Mouse (Mus musculus): ENCODE data around the gene Cald1.

Cald1 gene

GRCm38 (mm10) chr6:34620242-34620641 is 21.9 kb downstream of the Cald1 start:
- H3K27me3 ChIP-seq (ENCODE audit: insufficient read depth, low read length), result no peaks in the 10 kb centered on the region
- no peaks in the 10 kb centered on the region for H3K9me3 ChIP-seq (ENCODE audit: low read length)
- no peaks in the 10 kb centered on the region for H3K4me1 ChIP-seq (replicated peaks; ENCODE audit: low read depth, low read length)
- H3K36me3 ChIP-seq (ENCODE audit: insufficient read depth, low read length), result no peaks in the 10 kb centered on the region
- TF ChIP-seq CTCF (conservative IDR thresholded peaks at IDR 0.05; ENCODE audit: low read length) (no peak), NANOG (IDR thresholded peaks at IDR 0.05; ENCODE audit: borderline replicate concordance, low read length) (no peak), POU5F1 (IDR thresholded peaks at IDR 0.05; ENCODE audit: borderline replicate concordance, low read length) (no peak)
- no peak overlapping the region for H3K4me3 ChIP-seq (replicated peaks; ENCODE audit: low read length)

- Histone ChIP-seq H3K36me3 (ENCODE audit: insufficient read depth, low read length) (no peaks in the 10 kb centered on the region), H3K4me3 (replicated peaks; ENCODE audit: low read length) (no peak overlapping the region), H3K9me3 (ENCODE audit: low read length) (no peaks in the 10 kb centered on the region), H3K4me1 (replicated peaks; ENCODE audit: low read depth, low read length) (no peaks in the 10 kb centered on the region), H3K27me3 (ENCODE audit: insufficient read depth, low read length) (no peaks in the 10 kb centered on the region)
- no peak for TF ChIP-seq POU5F1 (IDR thresholded peaks at IDR 0.05; ENCODE audit: borderline replicate concordance, low read length)
- TF ChIP-seq NANOG (IDR thresholded peaks at IDR 0.05; ENCODE audit: borderline replicate concordance, low read length), result no peak
- TF ChIP-seq CTCF (conservative IDR thresholded peaks at IDR 0.05; ENCODE audit: low read length), result no peak
Observed at GRCm38 (mm10) chr6:34622865-34623264, 24.6 kb downstream of the Cald1 start.

GRCm38 (mm10) chr6:34623290-34623689 is 25.0 kb downstream of the Cald1 start:
- no peak overlapping the region for H3K4me3 ChIP-seq (replicated peaks; ENCODE audit: low read length)
- no peaks in the 10 kb centered on the region for H3K9me3 ChIP-seq (ENCODE audit: low read length)
- no peaks in the 10 kb centered on the region for H3K27me3 ChIP-seq (ENCODE audit: insufficient read depth, low read length)
- no peaks in the 10 kb centered on the region for H3K4me1 ChIP-seq (replicated peaks; ENCODE audit: low read depth, low read length)
- no peak for TF ChIP-seq POU5F1 (IDR thresholded peaks at IDR 0.05; ENCODE audit: borderline replicate concordance, low read length)
- no peak for TF ChIP-seq CTCF (conservative IDR thresholded peaks at IDR 0.05; ENCODE audit: low read length)
- TF ChIP-seq NANOG (IDR thresholded peaks at IDR 0.05; ENCODE audit: borderline replicate concordance, low read length), result no peak
- H3K36me3 ChIP-seq (ENCODE audit: insufficient read depth, low read length), result no peaks in the 10 kb centered on the region

- no peak overlapping the region for H3K4me3 ChIP-seq (replicated peaks; ENCODE audit: low read length)
- H3K27me3 ChIP-seq (ENCODE audit: insufficient read depth, low read length), result no peaks in the 10 kb centered on the region
- no peak for TF ChIP-seq POU5F1 (IDR thresholded peaks at IDR 0.05; ENCODE audit: borderline replicate concordance, low read length)
- no peak for TF ChIP-seq NANOG (IDR thresholded peaks at IDR 0.05; ENCODE audit: borderline replicate concordance, low read length)
- no peak for TF ChIP-seq CTCF (conservative IDR thresholded peaks at IDR 0.05; ENCODE audit: low read length)
- H3K4me1 ChIP-seq (replicated peaks; ENCODE audit: low read depth, low read length), result no peaks in the 10 kb centered on the region
- H3K9me3 ChIP-seq (ENCODE audit: low read length), result no peaks in the 10 kb centered on the region
- no peaks in the 10 kb centered on the region for H3K36me3 ChIP-seq (ENCODE audit: insufficient read depth, low read length)
Observed at GRCm38 (mm10) chr6:34624536-34624935, 26.2 kb downstream of the Cald1 start.

- TF ChIP-seq NANOG (IDR thresholded peaks at IDR 0.05; ENCODE audit: borderline replicate concordance, low read length) (no peak), POU5F1 (IDR thresholded peaks at IDR 0.05; ENCODE audit: borderline replicate concordance, low read length) (no peak), CTCF (conservative IDR thresholded peaks at IDR 0.05; ENCODE audit: low read length) (no peak)
- no peaks in the 10 kb centered on the region for H3K9me3 ChIP-seq (ENCODE audit: low read length)
- no peaks in the 10 kb centered on the region for H3K36me3 ChIP-seq (ENCODE audit: insufficient read depth, low read length)
- no peaks in the 10 kb centered on the region for H3K27me3 ChIP-seq (ENCODE audit: insufficient read depth, low read length)
- H3K4me3 ChIP-seq (replicated peaks; ENCODE audit: low read length), result no peak overlapping the region
- H3K4me1 ChIP-seq (replicated peaks; ENCODE audit: low read depth, low read length), result no peaks in the 10 kb centered on the region
Observed at GRCm38 (mm10) chr6:34626586-34627245, 28.4 kb downstream of the Cald1 start.

- TF ChIP-seq CTCF (conservative IDR thresholded peaks at IDR 0.05; ENCODE audit: low read length) (no peak), NANOG (IDR thresholded peaks at IDR 0.05; ENCODE audit: borderline replicate concordance, low read length) (no peak), POU5F1 (IDR thresholded peaks at IDR 0.05; ENCODE audit: borderline replicate concordance, low read length) (no peak)
- Histone ChIP-seq H3K4me1 (replicated peaks; ENCODE audit: low read depth, low read length) (no peaks in the 10 kb centered on the region), H3K27me3 (ENCODE audit: insufficient read depth, low read length) (no peaks in the 10 kb centered on the region), H3K9me3 (ENCODE audit: low read length) (no peaks in the 10 kb centered on the region), H3K36me3 (ENCODE audit: insufficient read depth, low read length) (no peaks in the 10 kb centered on the region), H3K4me3 (replicated peaks; ENCODE audit: low read length) (no peak overlapping the region)
Observed at GRCm38 (mm10) chr6:34628131-34628530, 29.8 kb downstream of the Cald1 start.

- no peak for TF ChIP-seq NANOG (IDR thresholded peaks at IDR 0.05; ENCODE audit: borderline replicate concordance, low read length)
- TF ChIP-seq CTCF (conservative IDR thresholded peaks at IDR 0.05; ENCODE audit: low read length), result no peak
- no peak for TF ChIP-seq POU5F1 (IDR thresholded peaks at IDR 0.05; ENCODE audit: borderline replicate concordance, low read length)
Observed at GRCm38 (mm10) chr6:34633776-34634175, 35.5 kb downstream of the Cald1 start.

GRCm38 (mm10) chr6:34637588-34638438 is 39.5 kb downstream of the Cald1 start:
- Histone ChIP-seq H3K9me3 (ENCODE audit: low read length) (no peaks in the 10 kb centered on the region), H3K4me1 (replicated peaks; ENCODE audit: low read depth, low read length) (no peaks in the 10 kb centered on the region), H3K27me3 (ENCODE audit: insufficient read depth, low read length) (peaks cover 5% of the 10 kb centered on the region; the same call in 1 of the 2 replicates), H3K36me3 (ENCODE audit: insufficient read depth, low read length) (no peaks in the 10 kb centered on the region), H3K4me3 (replicated peaks; ENCODE audit: low read length) (no peak overlapping the region)
- TF ChIP-seq POU5F1 (IDR thresholded peaks at IDR 0.05; ENCODE audit: borderline replicate concordance, low read length) (no peak), CTCF (conservative IDR thresholded peaks at IDR 0.05; ENCODE audit: low read length) (no peak), NANOG (IDR thresholded peaks at IDR 0.05; ENCODE audit: borderline replicate concordance, low read length) (no peak)

More at GRCm38 (mm10) chr6:34633776-34634175, 35.5 kb downstream of the Cald1 start:
- no peaks in the 10 kb centered on the region for H3K36me3 ChIP-seq (ENCODE audit: insufficient read depth, low read length)
- no peaks in the 10 kb centered on the region for H3K9me3 ChIP-seq (ENCODE audit: low read length)
- no peaks in the 10 kb centered on the region for H3K4me1 ChIP-seq (replicated peaks; ENCODE audit: low read depth, low read length)
- H3K4me3 ChIP-seq (replicated peaks; ENCODE audit: low read length), result no peak overlapping the region
- H3K27me3 ChIP-seq (ENCODE audit: insufficient read depth, low read length), result no peaks in the 10 kb centered on the region
